Mouse (Mus musculus) embryo, embryonic 10.5 days (tissue): ENCODE results near the gene Ckmt1.
A peak's percentile ranks its signal among the peaks of the same experiment; 100 is the strongest.
"Not testable (repeated sequence)": the region's sequence is repeated elsewhere in the genome, so short reads cannot be mapped to it uniquely, and the experiment has no call there.

ENCODE experiments used
- DNase-seq: peaks from one replicate; pipeline ENCODE4 v3.0.0-alpha.2; 2015; ENCODE audit warnings: low spot score

Ckmt1 gene

GRCm38 (mm10) chr2:121357494-121357893 is at the start of gene Ckmt1:
Gene Ckmt1 (plus strand): TSS chr2:121357714.
- no peak for DNase-seq

- peak; percentile 30 for DNase-seq
These were observed 48.5 kb upstream of the Ckmt1 start for GRCm38 (mm10) chr2:121308997-121309416.

- DNase-seq = no peak
These were observed 41.2 kb upstream of the Ckmt1 start for GRCm38 (mm10) chr2:121316278-121316677.

- DNase-seq = no peak
These were observed 34.5 kb upstream of the Ckmt1 start for GRCm38 (mm10) chr2:121323041-121323440.

- DNase-seq = no peak
These were observed 33.6 kb upstream of the Ckmt1 start for GRCm38 (mm10) chr2:121323693-121324470.

- no peak for DNase-seq
These were observed 28.0 kb upstream of the Ckmt1 start for GRCm38 (mm10) chr2:121329492-121329891.

- no peak for DNase-seq
These were observed 18.5 kb upstream of the Ckmt1 start for GRCm38 (mm10) chr2:121339057-121339456.

- DNase-seq = no peak
These were observed 4.4 kb upstream of the Ckmt1 start for GRCm38 (mm10) chr2:121353156-121353555.

- no peak for DNase-seq
These were observed 3.1 kb upstream of the Ckmt1 start for GRCm38 (mm10) chr2:121354378-121354777.

GRCm38 (mm10) chr2:121354820-121355592 is 2.5 kb upstream of the Ckmt1 start, which contains the start of gene Ppip5k1:
Gene Ppip5k1 (minus strand): TSS chr2:121355396.
- peak; percentile 97 for DNase-seq

GRCm38 (mm10) chr2:121357961-121358360 is 447 bp downstream of the Ckmt1 start:
- DNase-seq = no peak

GRCm38 (mm10) chr2:121358381-121358780 is 867 bp downstream of the Ckmt1 start:
- DNase-seq = peak; percentile 77

- DNase-seq = no peak
These were observed 1.9 kb downstream of the Ckmt1 start for GRCm38 (mm10) chr2:121359461-121359860.

- no peak for DNase-seq
These were observed 6.1 kb downstream of the Ckmt1 start for GRCm38 (mm10) chr2:121363656-121364055.

GRCm38 (mm10) chr2:121368831-121369230 is 11.3 kb downstream of the Ckmt1 start:
- DNase-seq = no peak

GRCm38 (mm10) chr2:121370921-121371320 is 13.4 kb downstream of the Ckmt1 start:
- no peak for DNase-seq

- DNase-seq = no peak
These were observed 14.8 kb downstream of the Ckmt1 start for GRCm38 (mm10) chr2:121372266-121372665.

- no peak for DNase-seq
These were observed 17.3 kb downstream of the Ckmt1 start for GRCm38 (mm10) chr2:121374766-121375165.

GRCm38 (mm10) chr2:121386961-121387575 is 29.6 kb downstream of the Ckmt1 start, which contains the start of gene Strc:
Gene Strc (minus strand): TSS chr2:121387168.
- DNase-seq = not testable (repeated sequence)

GRCm38 (mm10) chr2:121396624-121397023 is 39.1 kb downstream of the Ckmt1 start:
- peak; percentile 95 for DNase-seq

- DNase-seq = no peak
These were observed 45.8 kb downstream of the Ckmt1 start for GRCm38 (mm10) chr2:121403296-121403695.

- DNase-seq = peak; percentile 45
These were observed 50.6 kb downstream of the Ckmt1 start for GRCm38 (mm10) chr2:121408160-121408559.
